Mouse (Mus musculus): ENCODE data around the gene Setd1b.

- no peak for TF ChIP-seq GATA1 (IDR thresholded peaks at IDR 0.05; ENCODE audit: borderline replicate concordance, low read length)
- TF ChIP-seq FLI1 (IDR thresholded peaks at IDR 0.05; ENCODE audit: low read length): no peak
Measured at GRCm38 (mm10) chr5:123169284-123169683, 27.3 kb downstream of the Setd1b start, which contains the start of gene Psmd9.

Data from megakaryocyte, embryonic 14.5 days (primary cell).